Mouse (Mus musculus): Measurements from ENCODE around the gene Otud3. TPM values are rescaled to one million over a fixed set of nuclear protein-coding genes. Genes with fewer than 3 reads are reported as not detected.

Gene Otud3
- 2.6 and 3.3 TPM in 2 replicates for polyA plus RNA-seq (2014; fragmentation: Nextera tagmentation; extraction: Ambion mirVana)

GRCm38 (mm10) chr4:138913797-138914196 lies at the start of gene Otud3:
Gene Otud3 (minus strand): TSS chr4:138913945.
- no peaks in the 10 kb centered on the region for H3K27me3 ChIP-seq (ENCODE audit: control insufficient read depth, insufficient read depth, low read length)
- H3K27ac ChIP-seq (ENCODE audit: low read depth, low read length) = peak within 1 kb of the TSS; percentile 56; the same call in 1 of the 2 replicates
- H3K9ac ChIP-seq (replicated peaks; ENCODE audit: low read depth, low read length) = peak within 1 kb of the TSS; percentile 79
- H3K4me1 ChIP-seq (ENCODE audit: control insufficient read depth, insufficient read depth, low read length) = peaks cover 13% of the 10 kb centered on the region
- ATAC-seq (ENCODE audit: low read depth) = peak; percentile 93
- H3K4me2 ChIP-seq (ENCODE audit: low read depth, low read length) = peak within 1 kb of the TSS; percentile 78
- WGBS = under 1% methylated on average over 39 of the region's 39 CpGs
- H3K4me3 ChIP-seq (ENCODE audit: low read depth, low read length) = peak within 1 kb of the TSS; percentile 70
- H3K36me3 ChIP-seq (ENCODE audit: control insufficient read depth, insufficient read depth, low read length) = peaks cover 4% of the 10 kb centered on the region; the same call in 1 of the 2 replicates
- H3K9me3 ChIP-seq (ENCODE audit: control insufficient read depth, low read length) = no peaks in the 10 kb centered on the region

GRCm38 (mm10) chr4:138962719-138963118 lies 49.0 kb upstream of the Otud3 start:
- no peak overlapping the region for H3K9ac ChIP-seq (replicated peaks; ENCODE audit: low read depth, low read length)
- no peaks in the 10 kb centered on the region for H3K36me3 ChIP-seq (ENCODE audit: control insufficient read depth, insufficient read depth, low read length)
- no peaks in the 10 kb centered on the region for H3K27me3 ChIP-seq (ENCODE audit: control insufficient read depth, insufficient read depth, low read length)
- ATAC-seq (ENCODE audit: low read depth) = no peak
- 90% methylated on average over 5 of the region's 5 CpGs for WGBS
- no peak overlapping the region for H3K4me2 ChIP-seq (ENCODE audit: low read depth, low read length)
- H3K9me3 ChIP-seq (ENCODE audit: control insufficient read depth, low read length) = no peaks in the 10 kb centered on the region
- no peaks in the 10 kb centered on the region for H3K4me1 ChIP-seq (ENCODE audit: control insufficient read depth, insufficient read depth, low read length)
- no peak overlapping the region for H3K4me3 ChIP-seq (ENCODE audit: low read depth, low read length)
- no peak overlapping the region for H3K27ac ChIP-seq (ENCODE audit: low read depth, low read length)

GRCm38 (mm10) chr4:138959926-138960325 lies 46.2 kb upstream of the Otud3 start:
- Histone ChIP-seq H3K4me3 (ENCODE audit: low read depth, low read length) (no peak overlapping the region), H3K36me3 (ENCODE audit: control insufficient read depth, insufficient read depth, low read length) (no peaks in the 10 kb centered on the region), H3K4me1 (ENCODE audit: control insufficient read depth, insufficient read depth, low read length) (no peaks in the 10 kb centered on the region), H3K27me3 (ENCODE audit: control insufficient read depth, insufficient read depth, low read length) (no peaks in the 10 kb centered on the region), H3K9me3 (ENCODE audit: control insufficient read depth, low read length) (no peaks in the 10 kb centered on the region), H3K9ac (replicated peaks; ENCODE audit: low read depth, low read length) (no peak overlapping the region), H3K4me2 (ENCODE audit: low read depth, low read length) (no peak overlapping the region), H3K27ac (ENCODE audit: low read depth, low read length) (no peak overlapping the region)
- no peak for ATAC-seq (ENCODE audit: low read depth)
- 70% methylated on average over 7 of the region's 7 CpGs for WGBS

- Histone ChIP-seq H3K4me2 (ENCODE audit: low read depth, low read length) (no peak overlapping the region), H3K4me3 (ENCODE audit: low read depth, low read length) (no peak overlapping the region), H3K27ac (ENCODE audit: low read depth, low read length) (no peak overlapping the region), H3K9me3 (ENCODE audit: control insufficient read depth, low read length) (no peaks in the 10 kb centered on the region), H3K9ac (replicated peaks; ENCODE audit: low read depth, low read length) (no peak overlapping the region), H3K4me1 (ENCODE audit: control insufficient read depth, insufficient read depth, low read length) (no peaks in the 10 kb centered on the region), H3K27me3 (ENCODE audit: control insufficient read depth, insufficient read depth, low read length) (no peaks in the 10 kb centered on the region), H3K36me3 (ENCODE audit: control insufficient read depth, insufficient read depth, low read length) (no peaks in the 10 kb centered on the region)
- WGBS = 87% methylated on average over 15 of the region's 15 CpGs
- ATAC-seq (ENCODE audit: low read depth) = no peak
Measured at GRCm38 (mm10) chr4:138959120-138959519, 45.4 kb upstream of the Otud3 start.

GRCm38 (mm10) chr4:138958612-138959011 lies 44.9 kb upstream of the Otud3 start:
- no peaks in the 10 kb centered on the region for H3K4me1 ChIP-seq (ENCODE audit: control insufficient read depth, insufficient read depth, low read length)
- no peak overlapping the region for H3K4me3 ChIP-seq (ENCODE audit: low read depth, low read length)
- ATAC-seq (ENCODE audit: low read depth) = no peak
- H3K9ac ChIP-seq (replicated peaks; ENCODE audit: low read depth, low read length) = no peak overlapping the region
- 89% methylated on average over 9 of the region's 9 CpGs for WGBS
- H3K4me2 ChIP-seq (ENCODE audit: low read depth, low read length) = no peak overlapping the region
- no peaks in the 10 kb centered on the region for H3K9me3 ChIP-seq (ENCODE audit: control insufficient read depth, low read length)
- H3K27me3 ChIP-seq (ENCODE audit: control insufficient read depth, insufficient read depth, low read length) = no peaks in the 10 kb centered on the region
- no peak overlapping the region for H3K27ac ChIP-seq (ENCODE audit: low read depth, low read length)
- no peaks in the 10 kb centered on the region for H3K36me3 ChIP-seq (ENCODE audit: control insufficient read depth, insufficient read depth, low read length)

GRCm38 (mm10) chr4:138948257-138948656 lies 34.5 kb upstream of the Otud3 start:
- ATAC-seq (ENCODE audit: low read depth) = no peak

GRCm38 (mm10) chr4:138943730-138944129 lies 30.0 kb upstream of the Otud3 start:
- no peak for ATAC-seq (ENCODE audit: low read depth)

More at GRCm38 (mm10) chr4:138948257-138948656, 34.5 kb upstream of the Otud3 start:
- H3K9me3 ChIP-seq (ENCODE audit: control insufficient read depth, low read length) = peaks cover under 1% of the 10 kb centered on the region; the same call in 1 of the 2 replicates
- H3K4me3 ChIP-seq (ENCODE audit: low read depth, low read length) = no peak overlapping the region
- no peak overlapping the region for H3K27ac ChIP-seq (ENCODE audit: low read depth, low read length)
- H3K36me3 ChIP-seq (ENCODE audit: control insufficient read depth, insufficient read depth, low read length) = no peaks in the 10 kb centered on the region
- no peak overlapping the region for H3K9ac ChIP-seq (replicated peaks; ENCODE audit: low read depth, low read length)
- H3K4me1 ChIP-seq (ENCODE audit: control insufficient read depth, insufficient read depth, low read length) = no peaks in the 10 kb centered on the region
- H3K4me2 ChIP-seq (ENCODE audit: low read depth, low read length) = no peak overlapping the region
- 85% methylated on average over 2 of the region's 2 CpGs for WGBS
- H3K27me3 ChIP-seq (ENCODE audit: control insufficient read depth, insufficient read depth, low read length) = no peaks in the 10 kb centered on the region

GRCm38 (mm10) chr4:138941966-138942365 lies 28.2 kb upstream of the Otud3 start:
- ATAC-seq (ENCODE audit: low read depth) = no peak
- Histone ChIP-seq H3K36me3 (ENCODE audit: control insufficient read depth, insufficient read depth, low read length) (no peaks in the 10 kb centered on the region), H3K27ac (ENCODE audit: low read depth, low read length) (no peak overlapping the region), H3K4me3 (ENCODE audit: low read depth, low read length) (no peak overlapping the region), H3K4me1 (ENCODE audit: control insufficient read depth, insufficient read depth, low read length) (0 out of 2 replicates have a peak, but pooled peaks cover 3% of the 10 kb centered on the region), H3K9me3 (ENCODE audit: control insufficient read depth, low read length) (no peaks in the 10 kb centered on the region), H3K9ac (replicated peaks; ENCODE audit: low read depth, low read length) (no peak overlapping the region), H3K4me2 (ENCODE audit: low read depth, low read length) (no peak overlapping the region), H3K27me3 (ENCODE audit: control insufficient read depth, insufficient read depth, low read length) (no peaks in the 10 kb centered on the region)
- WGBS = 64% methylated on average over 6 of the region's 6 CpGs

More at GRCm38 (mm10) chr4:138943730-138944129, 30.0 kb upstream of the Otud3 start:
- no peaks in the 10 kb centered on the region for H3K36me3 ChIP-seq (ENCODE audit: control insufficient read depth, insufficient read depth, low read length)
- H3K4me2 ChIP-seq (ENCODE audit: low read depth, low read length) = no peak overlapping the region
- WGBS = 34% methylated on average over 15 of the region's 15 CpGs
- no peak overlapping the region for H3K27ac ChIP-seq (ENCODE audit: low read depth, low read length)
- H3K4me1 ChIP-seq (ENCODE audit: control insufficient read depth, insufficient read depth, low read length) = 0 out of 2 replicates have a peak, but pooled peaks cover 3% of the 10 kb centered on the region
- no peak overlapping the region for H3K9ac ChIP-seq (replicated peaks; ENCODE audit: low read depth, low read length)
- no peaks in the 10 kb centered on the region for H3K9me3 ChIP-seq (ENCODE audit: control insufficient read depth, low read length)
- H3K4me3 ChIP-seq (ENCODE audit: low read depth, low read length) = no peak overlapping the region
- H3K27me3 ChIP-seq (ENCODE audit: control insufficient read depth, insufficient read depth, low read length) = no peaks in the 10 kb centered on the region

GRCm38 (mm10) chr4:138941401-138941800 lies 27.7 kb upstream of the Otud3 start:
- no peak overlapping the region for H3K27ac ChIP-seq (ENCODE audit: low read depth, low read length)
- H3K36me3 ChIP-seq (ENCODE audit: control insufficient read depth, insufficient read depth, low read length) = no peaks in the 10 kb centered on the region
- 0 out of 2 replicates have a peak, but pooled peaks cover 3% of the 10 kb centered on the region for H3K4me1 ChIP-seq (ENCODE audit: control insufficient read depth, insufficient read depth, low read length)
- H3K9ac ChIP-seq (replicated peaks; ENCODE audit: low read depth, low read length) = no peak overlapping the region
- H3K4me3 ChIP-seq (ENCODE audit: low read depth, low read length) = no peak overlapping the region
- H3K27me3 ChIP-seq (ENCODE audit: control insufficient read depth, insufficient read depth, low read length) = no peaks in the 10 kb centered on the region
- 39% methylated on average over 7 of the region's 7 CpGs for WGBS
- H3K9me3 ChIP-seq (ENCODE audit: control insufficient read depth, low read length) = no peaks in the 10 kb centered on the region
- no peak for ATAC-seq (ENCODE audit: low read depth)
- no peak overlapping the region for H3K4me2 ChIP-seq (ENCODE audit: low read depth, low read length)
